Comparison of ENCODE assay signal across 32 mouse cellular contexts in the genomic region with DNA sequence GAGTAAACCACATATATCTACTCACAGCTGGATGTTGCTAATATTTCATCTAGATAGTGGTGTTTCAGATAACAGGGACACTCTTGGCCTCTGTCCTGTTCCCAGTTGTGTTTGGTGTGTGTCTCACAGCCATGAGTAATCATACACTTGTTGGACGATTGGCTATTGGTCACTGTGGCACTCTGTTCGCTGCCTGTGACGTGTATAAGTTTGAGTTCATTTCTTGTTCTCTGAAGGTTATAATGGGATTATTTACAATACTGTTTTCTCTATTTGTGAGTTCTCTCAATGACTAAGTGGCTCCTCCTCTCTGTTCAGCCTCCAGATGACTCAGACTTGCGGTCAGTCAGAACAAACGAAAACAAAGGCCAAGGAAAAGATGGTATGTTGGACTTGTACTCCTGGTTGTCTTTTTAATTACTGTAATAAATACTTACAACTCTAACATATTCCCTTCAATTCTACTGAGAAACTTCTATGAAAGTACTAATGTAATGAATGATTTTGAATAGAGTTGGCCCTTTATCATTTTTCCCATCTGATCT.
DNase-seq lines count a peak whose midpoint lies in the region; ATAC-seq lines count a peak whose summit lies in the region.
"Had no signal": no experiment of that assay in that cellular context is flagged by ENCODE, and none has a peak within 500 bp of the region (broad histone marks: within the 10 kb centered on the region; RNA-seq: fewer than 3 reads in every experiment).

No protein-coding gene starts in this region.

- no peak overlapping the region for H3K4me3 ChIP-seq in liver, embryonic 12.5 days
- H3K4me3 ChIP-seq: erythroblast, embryonic 14.5 days; heart, adult 2 months; heart, embryonic 13.5 days; hindbrain, embryonic 10.5 days; hindbrain, embryonic 15.5 days; layer of hippocampus, adult 2 months; limb, embryonic 15.5 days; neural tube, embryonic 15.5 days had no signal

- DNase-seq in ovary, adult 18-20 months (ENCODE audit: low spot score), result peak; percentile 33
- no peak for DNase-seq in ovary, postnatal 10 days (ENCODE audit: low spot score)
- DNase-seq in NIH3T3 (ENCODE audit: low read depth), result peak; percentile 72
- peak; percentile 7 for DNase-seq in adrenal gland, postnatal 25 days
- no peak for DNase-seq in embryo, embryonic 9.5 days (ENCODE audit: extremely low spot score)
- DNase-seq in urinary bladder, postnatal 4 days (ENCODE audit: low spot score in 2 of 2), result no peak
- DNase-seq: cerebellum, adult 18-20 months; cerebellum, postnatal 10 days; forebrain, postnatal 0 days; heart, adult 2 months; heart, postnatal 10 days; kidney, adult 2 months; kidney, postnatal 36 days; left cerebral cortex, postnatal 4 days; lung, adult 2 months; lung, postnatal 10 days; midbrain, embryonic 14.5 days; right cerebral cortex, adult 18-20 months; spleen, adult 18-20 months; thymus, adult 2 months; thymus, postnatal 4 days had no signal

- no peak for ATAC-seq in liver, embryonic 12.5 days
- ATAC-seq: activated CD4-positive, CD25-positive, alpha-beta regulatory T cell, adult 4 months; forebrain, postnatal 0 days; inflammation-experienced regulatory T-cells, adult 6 months had no signal

- H3K4me1 ChIP-seq in liver, embryonic 12.5 days, result no peaks in the 10 kb centered on the region
- H3K4me1 ChIP-seq: hindbrain, embryonic 10.5 days; limb, embryonic 15.5 days had no signal

- no peak overlapping the region for H3K4me2 ChIP-seq in liver, embryonic 12.5 days
- H3K4me2 ChIP-seq: heart, embryonic 13.5 days; hindbrain, embryonic 15.5 days; limb, embryonic 15.5 days; neural tube, embryonic 15.5 days had no signal

- H3K27me3 ChIP-seq in liver, embryonic 12.5 days (replicated peaks), result no peaks in the 10 kb centered on the region
- H3K27me3 ChIP-seq: heart, embryonic 13.5 days; hindbrain, embryonic 15.5 days; limb, embryonic 15.5 days; neural tube, embryonic 15.5 days had no signal

- no peaks in the 10 kb centered on the region for H3K36me3 ChIP-seq in liver, embryonic 12.5 days
- H3K36me3 ChIP-seq: hindbrain, embryonic 10.5 days; hindbrain, embryonic 15.5 days; limb, embryonic 15.5 days; neural tube, embryonic 15.5 days had no signal

- no peak overlapping the region for H3K9ac ChIP-seq in liver, embryonic 12.5 days
- H3K9ac ChIP-seq: forebrain, postnatal 0 days; heart, embryonic 13.5 days; hindbrain, embryonic 15.5 days; limb, embryonic 15.5 days; liver, embryonic 14.5 days; neural tube, embryonic 15.5 days had no signal

- H3K27ac ChIP-seq in liver, embryonic 12.5 days, result no peak overlapping the region
- H3K27ac ChIP-seq: heart, adult 2 months; heart, embryonic 13.5 days; hindbrain, embryonic 10.5 days; hindbrain, embryonic 15.5 days; layer of hippocampus, adult 2 months; limb, embryonic 15.5 days; liver, embryonic 14.5 days; neural tube, embryonic 15.5 days had no signal

- H3K9me3 ChIP-seq in liver, embryonic 12.5 days (replicated peaks), result no peaks in the 10 kb centered on the region
- H3K9me3 ChIP-seq: heart, embryonic 13.5 days; hindbrain, embryonic 10.5 days; hindbrain, embryonic 15.5 days; limb, embryonic 15.5 days; neural tube, embryonic 15.5 days had no signal

- WGBS in liver, embryonic 12.5 days (ENCODE audit: insufficient replicate concordance), result 80% methylated on average over 5 of the region's 5 CpGs

Comparison
In these comparisons a context has a peak if more than half of its experiments do, and no peak if none do; other contexts are left out.
1. DNase-seq: peak in ovary, adult 18-20 months (single experiment), NIH3T3 (single experiment) and adrenal gland, postnatal 25 days (single experiment); none in ovary, postnatal 10 days (single experiment), embryo, embryonic 9.5 days (single experiment) and urinary bladder, postnatal 4 days (0 of 2).